Mouse (Mus musculus): Measurements from ENCODE around the gene Abhd2.
A peak's percentile ranks its signal among the peaks of the same experiment; 100 is the strongest.

Gene Abhd2

GRCm38 (mm10) chr7:79387991-79388390, 115.0 kb downstream of the Abhd2 start:
- no peak for DNase-seq

GRCm38 (mm10) chr7:79388671-79389206, 115.7 kb downstream of the Abhd2 start:
- no peak for DNase-seq

- no peak for DNase-seq
Measured at GRCm38 (mm10) chr7:79390141-79390708, 117.2 kb downstream of the Abhd2 start.

- DNase-seq: no peak
Measured at GRCm38 (mm10) chr7:79391471-79391870, 118.5 kb downstream of the Abhd2 start.

- peak; percentile 92 for DNase-seq
Measured at GRCm38 (mm10) chr7:79391883-79392649, 119.1 kb downstream of the Abhd2 start, which contains the start of gene Fanci. Gene Fanci (plus strand): TSS chr7:79391929.

- no peak for DNase-seq
Measured at GRCm38 (mm10) chr7:79392860-79393513, 120.0 kb downstream of the Abhd2 start.

GRCm38 (mm10) chr7:79393924-79394323, 120.9 kb downstream of the Abhd2 start:
- no peak for DNase-seq

- DNase-seq: no peak
Measured at GRCm38 (mm10) chr7:79394666-79395065, 121.7 kb downstream of the Abhd2 start.

- no peak for DNase-seq
Measured at GRCm38 (mm10) chr7:79395186-79395585, 122.2 kb downstream of the Abhd2 start.

- no peak for DNase-seq
Measured at GRCm38 (mm10) chr7:79397446-79397963, 124.5 kb downstream of the Abhd2 start.

GRCm38 (mm10) chr7:79398426-79398825, 125.4 kb downstream of the Abhd2 start:
- no peak for DNase-seq

GRCm38 (mm10) chr7:79398971-79399370, 126.0 kb downstream of the Abhd2 start:
- DNase-seq: no peak

- DNase-seq: no peak
Measured at GRCm38 (mm10) chr7:79400296-79400695, 127.3 kb downstream of the Abhd2 start.

- DNase-seq: no peak
Measured at GRCm38 (mm10) chr7:79414449-79415375, 141.7 kb downstream of the Abhd2 start.
